Mouse (Mus musculus) neural tube, embryonic 10.5 days (tissue): ENCODE results near the gene Icam2.
"Not testable (repeated sequence)": the region's sequence is repeated elsewhere in the genome, so short reads cannot be mapped to it uniquely, and the experiment has no call there.

Experiments
- DNase-seq: peaks from one replicate; pipeline ENCODE4 v3.0.0-alpha.2; 2017; ENCODE audit warnings: low spot score; ENCODE audit errors: extremely low spot score

Gene Icam2

DNA sequence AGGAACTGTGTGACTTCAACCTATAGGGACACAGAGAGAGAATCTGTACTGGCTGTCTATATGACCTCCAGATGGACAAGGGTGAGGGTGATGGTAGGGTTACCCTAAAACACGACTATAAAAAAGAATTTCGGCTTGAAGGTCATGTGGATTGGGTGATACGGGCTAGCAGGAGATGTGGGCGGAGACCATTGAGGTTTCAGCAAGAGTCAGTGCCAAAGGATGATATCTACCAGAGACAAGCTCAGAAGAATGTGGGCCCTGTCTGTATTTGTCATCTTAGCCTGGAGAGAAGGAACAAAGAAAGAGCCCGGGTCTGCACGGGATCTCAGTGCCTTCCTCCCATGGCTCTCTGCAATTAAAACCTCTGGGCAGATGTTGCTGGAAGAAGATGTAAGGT is 38.1 kb downstream of the Icam2 start:
- DNase-seq: no peak

DNA sequence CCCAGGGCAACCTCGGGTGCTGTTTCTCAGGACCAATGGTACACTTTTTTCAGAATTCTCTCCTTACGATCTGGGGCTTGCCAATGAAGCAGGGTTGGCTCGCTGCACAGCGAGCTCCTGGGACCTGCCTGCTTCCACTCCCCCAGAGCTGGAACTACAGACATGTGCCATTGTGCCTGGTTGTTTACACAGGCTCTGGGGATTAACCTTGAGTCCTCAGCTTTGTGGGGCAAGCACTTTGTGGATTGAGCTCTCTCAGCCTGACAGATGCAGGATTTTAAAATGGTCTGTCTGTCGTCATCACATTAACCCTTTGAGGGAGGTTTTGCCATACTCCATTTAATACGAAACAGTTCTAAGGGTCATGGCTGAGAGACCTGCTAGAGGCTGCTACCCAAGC is 43.0 kb downstream of the Icam2 start:
- no peak for DNase-seq

DNA sequence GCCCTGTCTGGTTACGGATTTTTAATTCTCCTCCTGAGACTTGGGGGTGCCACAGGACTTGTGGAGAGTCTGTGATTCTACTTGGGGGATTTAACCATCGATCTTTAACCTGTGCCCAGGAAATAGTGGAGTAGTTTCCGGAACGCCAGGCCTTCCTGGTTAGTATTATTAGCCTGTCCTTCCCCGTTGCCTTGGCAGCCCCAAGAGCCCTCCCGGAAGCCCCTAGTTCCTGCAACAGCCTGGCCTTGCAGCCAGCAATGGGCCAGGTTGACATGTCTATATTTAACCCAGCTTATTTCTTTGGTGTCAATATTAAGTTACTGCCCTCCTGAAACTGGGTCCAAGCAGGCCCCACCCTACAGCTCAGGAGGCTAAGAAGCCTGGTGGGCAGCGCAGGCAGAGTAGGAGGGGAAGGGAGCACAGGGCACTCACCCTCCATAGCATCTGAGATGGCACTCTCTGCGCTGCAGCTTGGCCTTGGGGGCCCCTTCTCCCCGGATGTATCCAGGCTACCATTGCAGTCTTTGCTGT is 46.8 kb downstream of the Icam2 start:
- no peak for DNase-seq

DNA sequence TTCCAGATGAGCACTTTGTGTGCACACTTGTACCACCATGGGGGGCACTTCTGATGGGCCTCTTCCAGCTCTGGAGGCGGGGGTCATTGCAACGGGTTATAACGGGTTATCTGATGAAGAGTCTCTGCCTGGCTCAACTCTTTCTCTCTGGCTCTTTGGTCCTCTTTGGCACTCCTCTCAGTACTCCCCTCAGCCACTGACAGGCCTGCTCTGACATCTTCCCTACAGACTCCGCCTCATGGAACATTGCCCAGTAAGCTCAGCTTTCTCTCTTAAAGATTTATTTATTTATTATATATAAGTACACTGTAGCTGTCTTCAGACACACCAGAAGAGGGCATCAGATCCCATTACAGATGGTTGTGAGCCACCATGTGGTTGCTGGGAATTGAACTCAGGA is 48.6 kb downstream of the Icam2 start:
- DNase-seq: not testable (repeated sequence)

DNA sequence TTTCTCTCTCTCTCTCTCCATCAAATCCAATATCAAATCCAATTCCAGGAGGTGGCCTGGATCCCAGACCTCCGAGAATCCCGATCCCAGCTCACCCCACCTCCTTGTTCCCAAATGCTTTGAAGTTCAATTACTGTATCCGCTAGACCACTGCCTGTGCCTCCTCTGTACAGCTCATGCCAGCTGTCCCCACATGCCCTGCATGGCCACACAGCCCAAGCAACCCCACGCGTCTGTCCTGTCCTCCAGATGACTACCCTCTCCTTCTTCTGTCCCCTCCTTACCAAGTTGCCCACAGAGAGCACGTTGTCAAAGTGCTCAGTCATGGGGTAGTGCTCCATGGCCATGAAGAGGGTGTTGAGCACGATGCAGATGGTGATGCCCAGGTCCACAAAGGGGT is 49.0 kb downstream of the Icam2 start:
- DNase-seq: no peak

DNA sequence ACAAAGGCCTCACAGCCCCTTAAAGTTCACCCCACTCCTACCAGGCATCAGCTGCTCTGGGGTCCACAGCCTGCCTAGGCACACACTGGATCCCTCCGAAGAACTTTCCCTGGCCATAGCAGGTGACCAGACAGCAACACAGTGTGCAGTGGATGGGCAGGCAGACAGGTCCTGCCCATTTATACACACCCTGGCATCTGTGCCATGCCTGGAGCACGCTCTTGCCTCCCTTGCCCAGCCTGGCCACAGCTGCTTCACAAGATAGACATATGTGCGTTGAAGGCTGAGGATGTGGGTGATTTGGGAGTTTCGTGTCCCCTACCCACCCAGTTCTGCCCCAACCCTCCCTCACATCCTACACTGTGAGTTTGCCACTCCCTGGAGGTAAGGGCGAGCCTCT is 49.8 kb downstream of the Icam2 start:
- DNase-seq: no peak

DNA sequence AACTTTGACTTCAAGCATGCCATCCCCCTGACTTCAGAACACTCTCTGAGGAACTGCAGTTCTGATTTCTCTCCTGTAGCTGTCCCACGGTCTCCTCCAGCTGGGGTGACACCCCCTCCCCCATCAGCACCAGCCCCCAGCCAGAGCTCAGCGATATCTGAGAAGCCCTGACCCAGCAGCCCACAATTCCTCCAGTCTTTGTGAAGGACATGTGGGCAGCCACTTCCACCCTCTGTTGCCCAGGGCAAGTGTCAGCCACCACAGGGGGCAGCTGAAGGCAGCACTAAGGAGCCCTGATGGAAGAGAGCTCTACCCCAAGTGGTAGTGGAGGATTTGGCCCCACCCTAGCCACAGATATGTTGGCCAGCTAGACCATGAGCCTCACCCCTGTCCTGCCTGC is 53.8 kb downstream of the Icam2 start:
- DNase-seq: no peak

DNA sequence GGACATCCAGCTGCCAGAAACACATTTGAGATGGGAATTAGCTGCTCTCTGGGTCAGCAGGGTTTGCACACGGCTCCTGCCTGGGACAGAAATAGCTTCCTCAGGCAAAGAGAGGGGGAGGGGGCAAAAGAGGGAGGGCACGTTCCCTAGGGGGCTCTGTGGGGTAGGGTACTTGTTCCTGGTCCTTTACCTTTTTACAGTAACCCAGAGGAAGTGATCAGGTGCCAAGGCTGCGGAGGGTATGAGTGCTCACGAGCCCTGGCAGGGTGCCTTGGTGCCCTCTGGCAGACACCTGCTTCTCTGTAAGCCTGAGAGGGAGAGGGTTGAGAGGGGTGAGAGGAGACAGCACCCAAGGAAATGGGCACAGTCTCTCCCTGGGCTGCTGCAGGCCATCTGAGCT is 55.4 kb downstream of the Icam2 start:
- no peak for DNase-seq

DNA sequence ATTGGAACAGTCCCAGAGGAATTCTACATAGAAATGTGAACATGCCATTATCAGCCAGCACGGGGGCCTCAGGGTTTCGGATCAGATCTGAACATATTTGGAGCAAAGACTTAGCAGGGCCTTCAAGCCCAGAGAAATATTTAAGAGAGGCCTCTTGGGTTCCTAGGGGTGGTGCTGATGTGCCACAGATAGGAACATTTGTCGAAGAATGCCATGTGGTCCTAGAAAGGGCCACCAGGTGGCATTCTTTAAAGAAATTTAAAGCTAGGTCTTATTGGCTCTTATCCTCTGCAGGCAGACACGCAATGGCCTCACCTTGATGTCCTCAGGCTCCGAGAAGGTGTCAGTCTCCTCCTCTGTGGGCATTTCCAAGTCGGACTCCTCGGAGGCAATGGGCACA is 58.2 kb downstream of the Icam2 start:
- no peak for DNase-seq

DNA sequence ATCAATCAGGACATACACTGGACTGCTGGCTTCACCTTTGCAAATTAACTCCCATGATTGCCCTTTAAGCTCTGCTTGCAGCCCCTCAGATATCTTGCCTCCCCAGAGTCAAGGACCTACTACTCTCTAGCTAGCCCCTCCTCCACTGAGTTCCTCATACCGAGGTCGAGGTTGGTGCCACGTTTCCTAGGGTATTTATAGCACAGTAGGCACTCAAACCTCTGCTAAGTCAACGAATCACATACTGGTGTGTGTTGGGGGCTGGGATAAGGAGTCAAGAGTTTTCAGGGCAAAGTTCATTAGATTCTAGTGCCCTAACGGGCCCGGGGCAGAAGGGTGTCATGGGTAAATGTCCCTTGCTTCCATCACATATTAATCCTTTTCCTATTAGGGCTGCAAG is 58.7 kb downstream of the Icam2 start:
- DNase-seq: no peak

DNA sequence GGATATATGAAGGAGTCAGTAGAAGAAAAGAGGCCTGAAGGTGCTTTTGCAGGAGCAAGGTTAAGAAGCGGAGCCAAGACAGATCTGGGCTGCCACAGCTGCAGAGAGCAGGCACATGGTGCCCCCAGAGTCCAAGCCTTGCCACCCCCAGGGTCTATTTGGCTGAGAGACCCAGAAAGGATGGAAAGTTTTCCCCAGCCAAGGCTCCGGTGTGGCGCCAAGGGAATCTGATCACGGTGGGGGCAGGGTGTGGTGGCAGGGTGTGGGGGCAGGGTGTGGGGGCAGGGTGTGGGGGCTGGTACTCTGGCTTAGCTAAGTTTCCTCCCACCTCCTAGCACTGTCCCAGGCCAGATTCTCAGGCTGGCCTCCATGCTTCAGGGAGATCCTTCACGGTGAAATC is 59.4 kb downstream of the Icam2 start:
- no peak for DNase-seq
